8 mouse cellular contexts compared by ENCODE assay signal in the genomic region with DNA sequence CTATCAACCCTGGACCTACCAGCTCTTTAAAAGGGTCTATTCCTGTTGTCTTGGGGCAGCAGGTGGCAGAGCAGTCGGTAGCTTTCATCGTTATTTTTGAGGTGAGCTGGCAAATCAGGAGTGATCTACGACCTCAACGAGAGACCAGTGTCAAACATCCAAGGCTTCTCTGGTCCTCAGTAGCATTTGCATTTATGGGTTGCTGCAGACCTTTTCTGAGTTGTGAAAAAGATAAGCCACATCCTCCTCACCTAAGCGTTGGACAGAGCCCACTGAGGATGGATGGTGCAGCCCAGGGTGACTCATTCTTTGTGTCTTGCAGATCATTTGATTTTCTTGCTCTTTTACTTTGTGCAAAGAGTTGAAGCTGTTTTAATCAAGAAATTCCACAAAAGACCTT. TPM values are rescaled to one million over a fixed set of nuclear protein-coding genes. Genes with fewer than 3 reads are reported as not detected.
DNase-seq lines count a peak whose midpoint lies in the region; ATAC-seq and TF ChIP-seq lines count a peak whose summit lies in the region.

No protein-coding gene starts in this region.

- peaks cover 3% of the 10 kb centered on the region; the same call in 1 of the 2 replicates for H3K4me1 ChIP-seq in kidney, postnatal 0 days (replicated peaks; ENCODE audit: insufficient read depth, low read length)
- H3K4me1 ChIP-seq in brown adipose tissue, adult 24 weeks (ENCODE audit: control insufficient read depth, insufficient read depth, insufficient read length, low read length), result 0 out of 2 replicates have a peak, but pooled peaks cover 3% of the 10 kb centered on the region
- no peaks in the 10 kb centered on the region; the same call in 1 of the 2 replicates for H3K4me1 ChIP-seq in hindbrain, embryonic 11.5 days (replicated peaks; ENCODE audit: control insufficient read depth, insufficient read depth, low read length)

- no peak overlapping the region for H3K27ac ChIP-seq in kidney, postnatal 0 days
- no peak overlapping the region for H3K27ac ChIP-seq in brown adipose tissue, adult 24 weeks (replicated peaks; ENCODE audit: low read depth, low read length)
- 0 out of 2 replicates have a peak overlapping the region, but pooled peaks have one; percentile 11 for H3K27ac ChIP-seq in hindbrain, embryonic 11.5 days (ENCODE audit: low read depth, low read length)

- TF ChIP-seq CTCF in kidney, postnatal 0 days (IDR thresholded peaks at IDR 0.05; ENCODE audit: low read depth), result no peak

- no peak for DNase-seq in kidney, postnatal 0 days (ENCODE audit: low spot score)
- DNase-seq in kidney, postnatal 36 days, result no peak
- no peak for DNase-seq in hindbrain, embryonic 11.5 days (ENCODE audit: low spot score)
- no peak for DNase-seq in right cerebral cortex, postnatal 36 days (ENCODE audit: low spot score in 2 of 2)
- DNase-seq in testis, postnatal 10 days (ENCODE audit: low spot score), result no peak
- DNase-seq in adrenal gland, adult 18-20 months (ENCODE audit: low spot score in 2 of 2), result no peak

- no peaks in the 10 kb centered on the region for H3K9me3 ChIP-seq in kidney, postnatal 0 days (replicated peaks; ENCODE audit: low read length)
- H3K9me3 ChIP-seq in hindbrain, embryonic 11.5 days (ENCODE audit: control insufficient read depth, low read length), result no peaks in the 10 kb centered on the region

- H3K4me3 ChIP-seq in kidney, postnatal 0 days (replicated peaks; ENCODE audit: low read depth, low read length), result peak overlapping the region; percentile 95
- peak overlapping the region; percentile 74 for H3K4me3 ChIP-seq in brown adipose tissue, adult 24 weeks (ENCODE audit: insufficient read depth, low read depth, low read length)
- H3K4me3 ChIP-seq in hindbrain, embryonic 11.5 days (ENCODE audit: low read depth, low read length), result peak overlapping the region; percentile 90

- no peak for ATAC-seq in kidney, postnatal 0 days (replicated peaks; ENCODE audit: low FRiP score, low read depth)
- peak; percentile 15; the same call in 1 of the 2 replicates for ATAC-seq in hindbrain, embryonic 11.5 days (ENCODE audit: low FRiP score)
- ATAC-seq in megakaryocyte, adult 5-6 weeks (ENCODE audit: poor library complexity, severe bottlenecking), result peak; percentile 19; the same call in 1 of the 2 replicates

- no peaks in the 10 kb centered on the region for H3K27me3 ChIP-seq in kidney, postnatal 0 days (ENCODE audit: insufficient read depth, low read length)
- no peaks in the 10 kb centered on the region for H3K27me3 ChIP-seq in hindbrain, embryonic 11.5 days (ENCODE audit: control insufficient read depth, insufficient read depth, low read length)

- peak overlapping the region; percentile 87 for H3K4me2 ChIP-seq in kidney, postnatal 0 days (ENCODE audit: low read length)
- H3K4me2 ChIP-seq in hindbrain, embryonic 11.5 days (replicated peaks; ENCODE audit: low read depth, low read length), result peak overlapping the region; percentile 72

- H3K9ac ChIP-seq in kidney, postnatal 0 days (ENCODE audit: low read depth, low read length), result peak overlapping the region; percentile 94
- H3K9ac ChIP-seq in hindbrain, embryonic 11.5 days (ENCODE audit: low read depth, low read length), result no peak overlapping the region

- WGBS in kidney, postnatal 0 days, result 4% methylated on average over 5 of the region's 5 CpGs
- whole genome bisulfite sequencing in hindbrain, embryonic 11.5 days, result 12% methylated on average over 5 of the region's 5 CpGs

- H3K36me3 ChIP-seq in kidney, postnatal 0 days (ENCODE audit: insufficient read depth, low read length), result no peaks in the 10 kb centered on the region
- H3K36me3 ChIP-seq in hindbrain, embryonic 11.5 days (ENCODE audit: control insufficient read depth, insufficient read depth, low read length), result no peaks in the 10 kb centered on the region

RNA-seq across cellular contexts. Expression of gene Serpinb6a, which starts 0.5 kb away (rescaled TPM):
- 78.2 and 85.1 TPM in 2 replicates for polyA plus RNA-seq in kidney, postnatal 0 days (2015; fragmentation: Nextera tagmentation; extraction: Ambion mirVana)
- polyA plus RNA-seq in brown adipose tissue, adult 24 weeks (2012; ENCODE audit: insufficient read depth, insufficient read length, missing spikeins), result 60.1 and 80.3 TPM in 2 replicates
- polyA plus RNA-seq in hindbrain, embryonic 11.5 days (2014; fragmentation: Nextera tagmentation; extraction: Ambion mirVana), result 36.1 and 38.7 TPM in 2 replicates
- 16.8 and 17.8 TPM in 2 replicates for total RNA-seq in megakaryocyte, adult 5-6 weeks (2015)
- 19.6 and 19.8 TPM in 2 replicates for total RNA-seq in megakaryocyte, adult 5-6 weeks (2017)
- total RNA-seq in adrenal gland, adult 18-20 months (2021), result 100 to 1,000 TPM; 279 to 624 TPM

RNA-seq across cellular contexts. Expression of gene Ripk1, which starts 0.9 kb away (rescaled TPM):
- 16.3 and 17.2 TPM in 2 replicates for polyA plus RNA-seq in kidney, postnatal 0 days (2015; fragmentation: Nextera tagmentation; extraction: Ambion mirVana)
- polyA plus RNA-seq in brown adipose tissue, adult 24 weeks (2012; ENCODE audit: insufficient read depth, insufficient read length, missing spikeins), result 7.0 and 11.0 TPM in 2 replicates
- polyA plus RNA-seq in hindbrain, embryonic 11.5 days (2014; fragmentation: Nextera tagmentation; extraction: Ambion mirVana), result 8.9 and 10.1 TPM in 2 replicates
- 45.6 and 50.8 TPM in 2 replicates for total RNA-seq in megakaryocyte, adult 5-6 weeks (2015)
- 56.9 and 57.3 TPM in 2 replicates for total RNA-seq in megakaryocyte, adult 5-6 weeks (2017)
- total RNA-seq in adrenal gland, adult 18-20 months (2021), result 10 to 100 TPM; 23.6 to 31.1 TPM

RNA-seq across cellular contexts. Expression of gene Bphl, which starts 34.3 kb away (rescaled TPM):
- 168 and 174 TPM in 2 replicates for polyA plus RNA-seq in kidney, postnatal 0 days (2015; fragmentation: Nextera tagmentation; extraction: Ambion mirVana)
- 97.8 and 143 TPM in 2 replicates for polyA plus RNA-seq in brown adipose tissue, adult 24 weeks (2012; ENCODE audit: insufficient read depth, insufficient read length, missing spikeins)
- 30.3 and 31.1 TPM in 2 replicates for polyA plus RNA-seq in hindbrain, embryonic 11.5 days (2014; fragmentation: Nextera tagmentation; extraction: Ambion mirVana)
- 33.3 and 47.8 TPM in 2 replicates for total RNA-seq in megakaryocyte, adult 5-6 weeks (2015)
- 13.9 and 17.1 TPM in 2 replicates for total RNA-seq in megakaryocyte, adult 5-6 weeks (2017)
- 10 to 100 TPM; 81.0 to 98.3 TPM for total RNA-seq in adrenal gland, adult 18-20 months (2021)

RNA-seq across cellular contexts. Expression of gene Nqo2, which starts 38.6 kb away (rescaled TPM):
- 22.5 and 24.1 TPM in 2 replicates for polyA plus RNA-seq in kidney, postnatal 0 days (2015; fragmentation: Nextera tagmentation; extraction: Ambion mirVana)
- polyA plus RNA-seq in brown adipose tissue, adult 24 weeks (2012; ENCODE audit: insufficient read depth, insufficient read length, missing spikeins), result 33.8 and 34.4 TPM in 2 replicates
- 21.6 and 23.4 TPM in 2 replicates for polyA plus RNA-seq in hindbrain, embryonic 11.5 days (2014; fragmentation: Nextera tagmentation; extraction: Ambion mirVana)
- total RNA-seq in megakaryocyte, adult 5-6 weeks (2015), result 93.7 and 94.6 TPM in 2 replicates
- total RNA-seq in megakaryocyte, adult 5-6 weeks (2017), result 77.5 and 81.5 TPM in 2 replicates
- 10 to 100 TPM; 28.6 to 51.8 TPM for total RNA-seq in adrenal gland, adult 18-20 months (2021)
